Mouse (Mus musculus): ENCODE measurements around the gene Ccdc91. TPM values are rescaled to one million over a fixed set of nuclear protein-coding genes. Genes with fewer than 3 reads are reported as not detected.

The Ccdc91 gene
- total RNA-seq, 2 experiments from 2014 or later: 36.0 to 41.5 TPM

GRCm38 (mm10) chr6:147560436-147560835 is 84.8 kb downstream of the Ccdc91 start:
- DNase-seq (ENCODE audit: low spot score in 2 of 2): no peak

GRCm38 (mm10) chr6:147569246-147569645 is 93.6 kb downstream of the Ccdc91 start:
- no peak for DNase-seq (ENCODE audit: low spot score in 2 of 2)

GRCm38 (mm10) chr6:147573137-147573536 is 97.5 kb downstream of the Ccdc91 start:
- no peak for DNase-seq (ENCODE audit: low spot score in 2 of 2)

GRCm38 (mm10) chr6:147574454-147575182 is 99.0 kb downstream of the Ccdc91 start:
- DNase-seq (ENCODE audit: low spot score in 2 of 2): no peak

- no peak for DNase-seq (ENCODE audit: low spot score in 2 of 2)
Measured at GRCm38 (mm10) chr6:147575183-147575784, 99.7 kb downstream of the Ccdc91 start.

GRCm38 (mm10) chr6:147587675-147588074 is 112.0 kb downstream of the Ccdc91 start:
- no peak for DNase-seq (ENCODE audit: low spot score in 2 of 2)

- DNase-seq (ENCODE audit: low spot score in 2 of 2): no peak
Measured at GRCm38 (mm10) chr6:147606666-147607065, 131.0 kb downstream of the Ccdc91 start.

GRCm38 (mm10) chr6:147607613-147608012 is 132.0 kb downstream of the Ccdc91 start:
- peak; percentile 21 to 80 for DNase-seq (ENCODE audit: low spot score in 2 of 2)

- DNase-seq (ENCODE audit: low spot score in 2 of 2): no peak
Measured at GRCm38 (mm10) chr6:147615306-147615705, 139.7 kb downstream of the Ccdc91 start.

GRCm38 (mm10) chr6:147623142-147623541 is 147.5 kb downstream of the Ccdc91 start:
- DNase-seq (ENCODE audit: low spot score in 2 of 2): no peak

- DNase-seq (ENCODE audit: low spot score in 2 of 2): no peak
Measured at GRCm38 (mm10) chr6:147636464-147636863, 160.8 kb downstream of the Ccdc91 start.

- no peak for DNase-seq (ENCODE audit: low spot score in 2 of 2)
Measured at GRCm38 (mm10) chr6:147643875-147644274, 168.2 kb downstream of the Ccdc91 start.

GRCm38 (mm10) chr6:147644391-147644790 is 168.8 kb downstream of the Ccdc91 start:
- DNase-seq (ENCODE audit: low spot score in 2 of 2): no peak

GRCm38 (mm10) chr6:147646401-147646968 is 170.9 kb downstream of the Ccdc91 start:
- DNase-seq (ENCODE audit: low spot score in 2 of 2): no peak

- DNase-seq (ENCODE audit: low spot score in 2 of 2): no peak
Measured at GRCm38 (mm10) chr6:147658025-147658424, 182.4 kb downstream of the Ccdc91 start.

GRCm38 (mm10) chr6:147660718-147661117 is 185.1 kb downstream of the Ccdc91 start:
- DNase-seq (ENCODE audit: low spot score in 2 of 2): no peak

- DNase-seq (ENCODE audit: low spot score in 2 of 2): no peak
Measured at GRCm38 (mm10) chr6:147661841-147662240, 186.2 kb downstream of the Ccdc91 start.

- no peak for DNase-seq (ENCODE audit: low spot score in 2 of 2)
Measured at GRCm38 (mm10) chr6:147662610-147663009, 187.0 kb downstream of the Ccdc91 start.

- peak in 1 of 2 experiments; percentile 37 for DNase-seq (ENCODE audit: low spot score in 2 of 2)
Measured at GRCm38 (mm10) chr6:147664339-147664738, 188.7 kb downstream of the Ccdc91 start.

GRCm38 (mm10) chr6:147671366-147671765 is 195.7 kb downstream of the Ccdc91 start:
- DNase-seq (ENCODE audit: low spot score in 2 of 2): no peak

GRCm38 (mm10) chr6:147672481-147672880 is 196.9 kb downstream of the Ccdc91 start:
- no peak for DNase-seq (ENCODE audit: low spot score in 2 of 2)

GRCm38 (mm10) chr6:147675022-147675733 is 199.6 kb downstream of the Ccdc91 start:
- no peak for DNase-seq (ENCODE audit: low spot score in 2 of 2)

All from layer of hippocampus, adult 18-20 months (tissue).